Mouse (Mus musculus) liver, postnatal 0 days (tissue): ENCODE data around the gene Trank1.

Source experiments
- CTCF ChIP-seq: sonication (generic); IDR thresholded peaks from 2 replicates; pipeline ENCODE4 v1.5.1; 2016; ENCODE audit warnings: antibody characterized with exemption, low read depth
- EP300 ChIP-seq: IDR thresholded peaks from 2 replicates; pipeline ENCODE4 v1.6.1; 2016; ENCODE audit warnings: antibody characterized with exemption, low read depth, mild to moderate bottlenecking

- TF ChIP-seq CTCF (no peak), EP300 (no peak)
Observed at GRCm38 (mm10) chr9:111398059-111398458, 86.5 kb downstream of the Trank1 start.
